Mouse (Mus musculus) forebrain, postnatal 0 days (tissue): ENCODE data around the gene Tnc. TPM values are rescaled to one million over a fixed set of nuclear protein-coding genes. Genes with fewer than 3 reads are reported as not detected.

Experiments used
- ATAC-seq: fragments of 200-750 bp; cut with Nextera tagmentation; 2 replicates; pipeline ENCODE4 v1.8.0; 2017; ENCODE audit warnings: mild to moderate bottlenecking, moderate library complexity
- DNase-seq: peaks from one replicate; pipeline ENCODE4 v3.0.0-alpha.2; 2015
- H3K27ac ChIP-seq: fragments of 300-500 bp; sonication (generic); 2 replicates; pipeline ENCODE4 v1.5.1; 2014; ENCODE audit warnings: low read depth, mild to moderate bottlenecking, antibody characterized with exemption, low read length, moderate library complexity, mixed read lengths
- H3K27me3 ChIP-seq: fragments of 300-500 bp; sonication (generic); 2 replicates; pipeline ENCODE4 v1.6.1; 2014; ENCODE audit warnings: mild to moderate bottlenecking, low read length, mixed read lengths; ENCODE audit not compliant: insufficient read depth
- H3K36me3 ChIP-seq: fragments of 300-500 bp; sonication (generic); 2 replicates; pipeline ENCODE4 v1.6.1; 2014; ENCODE audit warnings: mild to moderate bottlenecking, moderate library complexity; ENCODE audit not compliant: insufficient read depth
- H3K4me1 ChIP-seq: fragments of 300-500 bp; sonication (generic); 2 replicates; pipeline ENCODE4 v1.6.1; 2014; ENCODE audit warnings: antibody characterized with exemption; ENCODE audit not compliant: insufficient read depth
- H3K4me2 ChIP-seq: fragments of 300-500 bp; sonication (generic); 2 replicates; pipeline ENCODE4 v1.6.1; 2014; ENCODE audit warnings: low read depth, mild to moderate bottlenecking, moderate library complexity
- H3K4me3 ChIP-seq: fragments of 300-500 bp; sonication (generic); 2 replicates; pipeline ENCODE4 v1.5.1; 2014; ENCODE audit warnings: low read depth, low read length, mixed read lengths
- H3K9ac ChIP-seq: fragments of 300-500 bp; sonication (generic); 2 replicates; pipeline ENCODE4 v1.6.1; 2014; ENCODE audit warnings: mild to moderate bottlenecking
- H3K9me3 ChIP-seq: fragments of 300-500 bp; sonication (generic); 2 replicates; pipeline ENCODE4 v1.6.1; 2016; ENCODE audit warnings: low read length
- CTCF ChIP-seq: sonication (generic); IDR thresholded peaks from 2 replicates; pipeline ENCODE4 v1.5.1; 2016; ENCODE audit warnings: antibody characterized with exemption, control low read depth, low read depth
- WGBS: fragments of 180-500 bp; shearing (Covaris S2); extraction: QIAGEN DNeasy Blood & Tissue Kit; methylation state at CpG from one replicate; pipeline ENCODE4 v1.1.7; 2014; 5-methylcytosine and 5-hydroxymethylcytosine counted together
- polyA plus RNA-seq: library from polyadenylated mRNA; unstranded; fragments of >200 nt; fragmentation: Nextera tagmentation; extraction: Ambion mirVana; gene quantifications from 2 replicates; pipeline ENCODE4 v1.2.1, GENCODE M21; 2015
- total RNA-seq: library from RNA; depleted of rRNA; stranded (reverse); fragments of >200 nt; gene quantifications from 2 replicates; pipeline ENCODE4 v1.2.3, GENCODE M21; 2014; rRNA removed

Tnc gene
- total RNA-seq (95.3 and 131 TPM in 2 replicates), polyA plus RNA-seq (29.1 and 39.5 TPM in 2 replicates)

DNA sequence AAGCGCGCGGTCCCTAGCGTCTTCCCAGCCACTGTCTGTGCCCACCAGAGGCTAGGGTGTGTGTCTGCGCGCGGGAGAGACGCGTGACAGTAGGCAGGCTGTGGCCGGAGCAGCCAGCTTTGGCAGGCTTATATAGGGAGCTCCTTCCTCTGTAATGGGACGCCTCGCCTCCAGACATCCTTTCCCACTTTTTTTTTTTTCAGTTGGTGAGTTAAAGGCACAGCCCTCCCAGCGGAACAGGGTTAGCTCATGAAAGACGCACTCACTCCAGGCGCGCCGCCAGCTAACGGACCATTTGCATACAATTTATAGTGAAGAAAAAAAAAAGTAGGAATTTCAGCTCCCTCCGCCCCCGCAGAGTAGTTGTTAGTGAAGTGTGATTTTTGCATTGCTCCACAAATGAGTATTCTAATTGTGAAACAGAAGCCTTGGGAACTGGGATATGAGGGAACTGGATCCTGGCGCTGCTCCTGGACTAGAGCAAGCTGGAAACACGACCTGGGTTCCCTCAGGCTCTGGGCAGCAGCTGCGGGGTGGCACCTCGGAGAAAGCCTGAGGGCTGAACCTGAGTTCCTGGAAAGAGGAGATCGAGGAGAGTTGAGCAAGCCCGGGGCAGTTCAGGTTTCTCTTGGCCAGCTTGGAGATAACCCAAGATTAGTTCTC, at the start of gene Tnc:
TSS of gene Tnc (minus strand) at position 185 of the 663 bp plus-strand sequence.
- Histone ChIP-seq H3K9me3 (no peaks in the 10 kb centered on the region), H3K27me3 (peaks cover 4% of the 10 kb centered on the region; the same call in 1 of the 2 replicates), H3K9ac (peak within 1 kb of the TSS; percentile 41), H3K36me3 (no peaks in the 10 kb centered on the region), H3K4me1 (0 out of 2 replicates have a peak, but pooled peaks cover 3% of the 10 kb centered on the region), H3K27ac (no peak within 1 kb of the TSS), H3K4me2 (peak within 1 kb of the TSS; percentile 62), H3K4me3 (peak within 1 kb of the TSS; percentile 38)
- TF ChIP-seq CTCF, result no peak
- DNase-seq (peak; percentile 83), ATAC-seq (peak; percentile 84)
- WGBS, result under 1% methylated on average over 26 of the region's 26 CpGs

DNA sequence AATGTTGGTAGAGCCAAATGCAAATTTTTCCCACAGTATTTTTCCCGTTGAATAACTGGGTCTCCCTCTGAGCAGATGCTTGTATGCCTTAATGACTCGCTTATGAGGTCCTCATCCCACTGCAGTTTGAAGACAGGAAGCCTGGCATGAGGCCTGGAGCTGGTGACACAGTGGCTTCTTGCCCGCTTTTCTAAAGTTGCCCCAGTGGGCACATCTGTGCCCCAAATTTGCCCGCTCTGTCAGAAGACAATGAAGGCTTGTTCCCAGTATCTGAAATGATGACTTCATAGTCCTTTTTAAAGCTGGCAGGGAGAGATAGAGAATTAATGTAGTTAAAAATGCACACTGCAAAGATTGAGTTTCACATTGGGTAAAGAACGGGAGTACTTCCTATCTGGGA, 47.4 kb upstream of the Tnc start:
- no peak overlapping the region for H3K9ac ChIP-seq
- no peak overlapping the region for H3K4me3 ChIP-seq
- H3K9me3 ChIP-seq, result no peaks in the 10 kb centered on the region
- no peak overlapping the region for H3K4me2 ChIP-seq
- no peaks in the 10 kb centered on the region for H3K27me3 ChIP-seq
- H3K36me3 ChIP-seq, result no peaks in the 10 kb centered on the region
- peak; percentile 40; the same call in 1 of the 2 replicates for ATAC-seq
- WGBS, result 49% methylated on average over 5 of the region's 5 CpGs
- peak; percentile 11 for DNase-seq
- H3K4me1 ChIP-seq, result no peaks in the 10 kb centered on the region
- TF ChIP-seq CTCF, result no peak
- no peak overlapping the region for H3K27ac ChIP-seq

DNA sequence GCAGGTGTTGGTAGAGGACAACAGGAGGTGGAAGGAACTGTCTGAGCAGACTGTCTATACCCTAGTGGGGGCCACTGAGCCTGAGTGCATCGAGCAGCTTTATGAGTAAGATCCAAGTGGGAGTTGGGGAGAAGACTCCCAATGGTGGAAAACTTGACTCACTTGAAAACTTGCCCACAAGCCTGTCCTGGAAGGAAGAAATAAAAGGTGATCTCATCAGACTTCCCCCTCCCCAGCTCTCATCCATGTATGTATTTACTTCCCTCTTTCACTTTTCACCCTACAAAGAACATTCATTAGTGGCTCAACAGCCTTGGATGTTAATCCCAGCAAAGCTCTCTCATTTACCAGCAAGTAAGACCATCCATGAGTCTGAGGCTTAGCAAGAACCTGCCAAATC, 46.0 kb upstream of the Tnc start:
- no peak overlapping the region for H3K27ac ChIP-seq

DNA sequence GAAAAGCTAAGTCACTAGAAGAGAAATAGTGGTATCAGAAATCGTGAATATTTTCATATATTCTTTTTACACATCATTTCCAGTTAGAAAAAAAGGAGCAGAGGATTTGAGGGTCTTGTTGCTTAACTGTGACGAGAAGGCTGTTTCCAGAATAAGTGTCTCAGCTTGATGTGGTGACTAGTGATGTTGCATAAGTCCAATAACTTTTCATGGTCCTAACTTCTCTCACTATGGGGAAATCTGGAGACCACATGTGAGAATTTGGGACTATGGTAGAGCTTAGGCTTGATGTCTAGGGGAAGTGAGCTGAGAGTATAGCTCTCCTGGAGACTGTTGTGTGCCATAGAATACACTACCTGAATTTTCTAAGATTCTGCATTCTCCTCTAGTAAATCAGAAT, 42.6 kb upstream of the Tnc start:
- no peaks in the 10 kb centered on the region for H3K27me3 ChIP-seq
- H3K4me1 ChIP-seq, result no peaks in the 10 kb centered on the region
- H3K4me3 ChIP-seq, result no peak overlapping the region
- no peaks in the 10 kb centered on the region for H3K36me3 ChIP-seq
- DNase-seq (no peak), ATAC-seq (no peak)
- H3K4me2 ChIP-seq, result no peak overlapping the region
- H3K9ac ChIP-seq, result no peak overlapping the region
- TF ChIP-seq CTCF, result no peak
- H3K27ac ChIP-seq, result no peak overlapping the region
- WGBS, result 86% methylated on average over 2 of the region's 2 CpGs
- H3K9me3 ChIP-seq, result no peaks in the 10 kb centered on the region

More for the DNA sequence above, 46.0 kb upstream of the Tnc start:
- H3K27me3 ChIP-seq, result no peaks in the 10 kb centered on the region
- H3K36me3 ChIP-seq, result no peaks in the 10 kb centered on the region
- H3K4me2 ChIP-seq, result no peak overlapping the region
- 84% methylated on average over 1 of the region's 1 CpGs for WGBS
- no peaks in the 10 kb centered on the region for H3K9me3 ChIP-seq
- H3K4me3 ChIP-seq, result no peak overlapping the region
- DNase-seq, result no peak
- TF ChIP-seq CTCF, result no peak
- H3K4me1 ChIP-seq, result no peaks in the 10 kb centered on the region
- ATAC-seq, result no peak
- H3K9ac ChIP-seq, result no peak overlapping the region

DNA sequence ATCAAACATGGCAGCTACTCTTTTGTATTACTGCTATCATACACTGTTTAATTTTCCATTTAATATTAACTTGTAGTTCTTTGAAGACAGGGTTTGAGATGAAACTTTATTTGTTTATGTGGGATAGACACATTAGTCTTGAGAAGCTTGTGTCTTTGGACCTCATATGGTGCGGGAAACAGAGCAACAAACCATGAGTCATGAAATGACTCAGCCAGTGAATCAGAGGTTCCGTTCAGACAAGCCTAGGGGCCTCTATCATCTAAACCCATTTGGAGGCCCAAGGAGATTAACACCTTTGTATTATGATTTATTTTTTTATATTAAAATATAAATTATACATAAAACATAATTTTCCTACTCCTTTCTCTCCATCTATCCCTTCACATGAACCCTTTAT, 40.9 kb upstream of the Tnc start:
- no peaks in the 10 kb centered on the region for H3K4me1 ChIP-seq
- H3K9ac ChIP-seq, result no peak overlapping the region
- H3K27ac ChIP-seq, result no peak overlapping the region
- H3K9me3 ChIP-seq, result no peaks in the 10 kb centered on the region
- no peak for DNase-seq
- no peaks in the 10 kb centered on the region for H3K36me3 ChIP-seq
- H3K27me3 ChIP-seq, result no peaks in the 10 kb centered on the region
- H3K4me3 ChIP-seq, result no peak overlapping the region
- H3K4me2 ChIP-seq, result no peak overlapping the region
- no peak for ATAC-seq
- TF ChIP-seq CTCF, result no peak
- WGBS, result 95% methylated on average over 2 of the region's 2 CpGs

DNA sequence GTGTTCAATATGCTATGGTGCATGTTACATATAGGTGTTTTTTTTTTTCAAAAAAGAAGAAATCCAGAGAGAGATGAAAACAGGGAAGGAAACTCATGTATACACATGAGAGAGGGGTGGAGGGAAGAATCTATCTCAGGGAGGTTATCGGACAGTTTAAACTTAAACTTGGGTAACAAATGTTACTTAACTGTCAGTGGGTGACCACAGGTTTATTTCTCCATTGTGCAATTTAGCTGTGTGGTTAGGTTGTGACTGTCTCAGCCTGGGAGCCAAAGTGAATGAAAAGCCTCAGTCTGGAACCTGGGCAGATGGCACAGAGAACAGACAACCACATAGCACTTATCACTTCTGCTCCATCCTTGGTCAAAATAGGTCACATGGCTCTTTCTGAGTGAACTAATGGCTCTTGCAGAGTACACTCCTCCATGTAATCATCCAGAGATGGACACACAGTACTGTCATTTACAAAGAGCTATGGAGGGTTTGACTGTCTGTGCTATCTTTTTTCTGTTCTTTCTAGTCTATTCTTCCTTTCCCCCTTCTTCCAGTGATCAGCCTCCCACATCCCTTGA, 39.3 kb upstream of the Tnc start:
- ATAC-seq (no peak), DNase-seq (no peak)
- Histone ChIP-seq H3K9me3 (no peaks in the 10 kb centered on the region), H3K9ac (no peak overlapping the region), H3K27ac (no peak overlapping the region), H3K4me2 (no peak overlapping the region), H3K27me3 (no peaks in the 10 kb centered on the region), H3K4me1 (no peaks in the 10 kb centered on the region), H3K4me3 (no peak overlapping the region), H3K36me3 (no peaks in the 10 kb centered on the region)
- TF ChIP-seq CTCF, result no peak
- 95% methylated on average over 1 of the region's 1 CpGs for WGBS

DNA sequence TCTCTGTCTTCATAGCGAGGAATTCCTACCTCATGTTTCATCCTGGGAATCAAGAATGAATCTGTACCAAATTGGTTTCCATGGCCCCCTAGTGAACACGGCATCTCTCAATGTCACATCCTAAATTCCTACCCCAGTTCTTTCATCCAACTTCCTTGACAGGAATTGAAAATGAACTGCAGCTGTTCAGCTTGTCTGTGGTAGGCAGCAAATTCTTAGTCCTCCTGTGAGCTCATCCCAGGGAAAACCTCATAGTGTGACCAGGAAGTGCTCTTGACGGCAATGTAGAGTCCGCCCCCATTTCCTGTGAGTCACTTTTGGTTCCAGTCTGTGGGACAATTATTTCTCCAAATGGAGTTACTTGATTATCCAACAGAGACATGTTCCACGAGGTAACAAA, 37.0 kb upstream of the Tnc start:
- no peaks in the 10 kb centered on the region for H3K36me3 ChIP-seq
- no peaks in the 10 kb centered on the region for H3K27me3 ChIP-seq
- 84% methylated on average over 5 of the region's 5 CpGs for WGBS
- no peak overlapping the region for H3K27ac ChIP-seq
- H3K4me1 ChIP-seq, result no peaks in the 10 kb centered on the region
- no peak overlapping the region for H3K4me3 ChIP-seq
- no peak for DNase-seq
- no peak overlapping the region for H3K4me2 ChIP-seq
- no peaks in the 10 kb centered on the region for H3K9me3 ChIP-seq
- no peak for ATAC-seq
- no peak overlapping the region for H3K9ac ChIP-seq
- TF ChIP-seq CTCF, result no peak
